Mouse (Mus musculus) liver, postnatal 0 days (tissue): ENCODE results near the gene Tymp. TPM values are rescaled to one million over a fixed set of nuclear protein-coding genes. Genes with fewer than 3 reads are reported as not detected.

ENCODE experiments used
- ATAC-seq: fragments of 200-750 bp; cut with Nextera tagmentation; 2 replicates; pipeline ENCODE4 v1.8.0; 2017; ENCODE audit warnings: mild to moderate bottlenecking, moderate library complexity
- DNase-seq: peaks from one replicate; pipeline ENCODE4 v3.0.0-alpha.2; 2016
- H3K27ac ChIP-seq: fragments of 300-500 bp; sonication (generic); 2 replicates; pipeline ENCODE4 v1.5.1; 2014; ENCODE audit warnings: antibody characterized with exemption, moderate library complexity, mild to moderate bottlenecking, low read depth
- H3K27me3 ChIP-seq: fragments of 300-500 bp; sonication (generic); 2 replicates; pipeline ENCODE4 v1.6.1; 2014; ENCODE audit warnings: low read length, control low read depth, mixed read lengths; ENCODE audit not compliant: insufficient read depth
- H3K36me3 ChIP-seq: fragments of 300-500 bp; sonication (generic); replicated peaks from 2 replicates; pipeline ENCODE4 v1.6.1; 2014; ENCODE audit warnings: mild to moderate bottlenecking, control low read depth, low read length, moderate library complexity, mixed read lengths; ENCODE audit not compliant: insufficient read depth
- H3K4me1 ChIP-seq: fragments of 300-500 bp; sonication (generic); 2 replicates; pipeline ENCODE4 v1.6.1; 2014; ENCODE audit warnings: antibody characterized with exemption, mild to moderate bottlenecking, control low read depth; ENCODE audit not compliant: insufficient read depth
- H3K4me2 ChIP-seq: fragments of 300-500 bp; sonication (generic); 2 replicates; pipeline ENCODE4 v1.6.1; 2014; ENCODE audit warnings: low read depth, mild to moderate bottlenecking, low read length, moderate library complexity, mixed read lengths
- H3K4me3 ChIP-seq: fragments of 300-500 bp; sonication (generic); 2 replicates; pipeline ENCODE4 v1.5.1; 2014; ENCODE audit warnings: low read depth, low read length
- H3K9ac ChIP-seq: fragments of 300-500 bp; sonication (generic); replicated peaks from 2 replicates; pipeline ENCODE4 v1.6.1; 2014; ENCODE audit warnings: mild to moderate bottlenecking, moderate library complexity
- H3K9me3 ChIP-seq: fragments of 300-500 bp; sonication (generic); 2 replicates; pipeline ENCODE4 v1.6.1; 2016; ENCODE audit warnings: mild to moderate bottlenecking, control low read depth, low read length, mixed read lengths
- CTCF ChIP-seq: sonication (generic); IDR thresholded peaks from 2 replicates; pipeline ENCODE4 v1.5.1; 2016; ENCODE audit warnings: antibody characterized with exemption, low read depth
- EP300 ChIP-seq: IDR thresholded peaks from 2 replicates; pipeline ENCODE4 v1.6.1; 2016; ENCODE audit warnings: antibody characterized with exemption, low read depth, mild to moderate bottlenecking
- WGBS: fragments of 180-500 bp; shearing (Covaris S2); extraction: QIAGEN DNeasy Blood & Tissue Kit; methylation state at CpG from one replicate; pipeline ENCODE4 v1.1.7; 2014; ENCODE audit not compliant: insufficient replicate concordance; 5-methylcytosine and 5-hydroxymethylcytosine counted together
- polyA plus RNA-seq: library from polyadenylated mRNA; unstranded; fragments of >200 nt; fragmentation: Nextera tagmentation; extraction: Ambion mirVana; gene quantifications from 2 replicates; pipeline ENCODE4 v1.2.1, GENCODE M21; 2015

The Tymp gene
- polyA plus RNA-seq, 1 experiment from 2014 or later: 7.7 TPM

DNA sequence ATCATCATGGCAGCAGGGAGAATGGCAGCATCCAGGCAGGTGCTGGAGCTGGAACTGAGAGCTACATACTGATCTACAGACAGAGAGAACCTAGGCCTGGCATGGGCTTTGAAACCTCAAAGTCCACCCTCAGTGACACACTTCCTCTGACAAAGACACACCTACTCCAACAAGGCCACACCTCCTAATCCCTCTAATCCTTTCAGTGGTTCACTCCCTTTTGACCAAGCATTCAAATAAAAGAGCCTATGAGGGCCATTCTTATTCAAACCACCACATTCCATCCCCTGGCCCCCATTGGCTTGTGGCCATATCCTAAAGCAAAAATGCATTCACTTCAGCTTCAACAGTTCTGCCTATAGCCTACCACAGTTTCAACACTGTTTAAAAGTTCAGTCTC, 29.9 kb upstream of the Tymp start:
- no peak for TF ChIP-seq CTCF
- TF ChIP-seq EP300: no peak
- Histone ChIP-seq H3K4me2 (no peak overlapping the region), H3K9me3 (peaks cover 5% of the 10 kb centered on the region; the same call in 1 of the 2 replicates), H3K9ac (no peak overlapping the region), H3K4me1 (no peaks in the 10 kb centered on the region), H3K27ac (no peak overlapping the region), H3K27me3 (no peaks in the 10 kb centered on the region), H3K36me3 (no peaks in the 10 kb centered on the region), H3K4me3 (no peak overlapping the region)
- ATAC-seq (no peak), DNase-seq (no peak)

DNA sequence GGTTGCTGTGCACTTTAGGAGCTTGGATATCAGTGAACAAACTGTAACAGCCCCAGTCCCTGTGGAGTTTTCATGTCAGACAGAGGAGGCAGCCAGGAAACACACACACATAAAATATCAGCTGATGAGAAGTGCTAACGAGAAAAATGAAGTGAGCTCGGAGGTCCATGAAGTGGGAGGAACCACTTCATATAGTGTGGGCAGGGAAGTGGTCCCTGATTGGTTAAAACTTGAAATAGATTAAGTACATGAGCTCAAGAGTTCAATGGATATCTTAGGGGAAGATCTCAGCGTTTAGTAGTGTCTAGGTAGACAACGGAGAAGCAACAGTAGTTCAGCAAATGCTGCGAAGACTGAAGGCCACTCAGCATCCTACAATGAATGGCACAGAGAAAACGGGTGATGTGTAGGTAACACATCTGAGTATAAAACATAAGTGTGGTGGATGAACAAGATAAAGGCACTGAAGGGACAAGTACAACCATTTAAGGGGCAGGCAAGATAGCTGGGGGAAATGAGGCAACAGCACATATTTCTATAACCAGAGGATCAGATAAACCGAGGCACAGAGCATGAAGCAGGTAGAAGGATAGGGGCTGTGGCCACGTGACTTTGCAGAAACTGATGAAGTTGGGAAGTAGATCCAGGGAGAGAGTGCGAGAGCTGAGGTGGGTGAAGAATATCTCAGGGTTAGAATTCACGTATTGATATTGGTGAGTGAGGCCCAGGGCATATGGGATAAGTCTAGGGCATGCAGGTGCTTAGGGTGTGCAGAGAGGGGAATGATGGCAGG, 28.2 kb upstream of the Tymp start:
- H3K27ac ChIP-seq: no peak overlapping the region
- H3K4me3 ChIP-seq: no peak overlapping the region
- no peaks in the 10 kb centered on the region for H3K36me3 ChIP-seq
- no peaks in the 10 kb centered on the region for H3K27me3 ChIP-seq
- no peak overlapping the region for H3K9ac ChIP-seq
- DNase-seq (no peak), ATAC-seq (no peak)
- H3K4me2 ChIP-seq: no peak overlapping the region
- 69% methylated on average over 10 of the region's 10 CpGs for WGBS
- no peaks in the 10 kb centered on the region for H3K4me1 ChIP-seq
- TF ChIP-seq CTCF (no peak), EP300 (no peak)
- H3K9me3 ChIP-seq: peaks cover 5% of the 10 kb centered on the region; the same call in 1 of the 2 replicates

DNA sequence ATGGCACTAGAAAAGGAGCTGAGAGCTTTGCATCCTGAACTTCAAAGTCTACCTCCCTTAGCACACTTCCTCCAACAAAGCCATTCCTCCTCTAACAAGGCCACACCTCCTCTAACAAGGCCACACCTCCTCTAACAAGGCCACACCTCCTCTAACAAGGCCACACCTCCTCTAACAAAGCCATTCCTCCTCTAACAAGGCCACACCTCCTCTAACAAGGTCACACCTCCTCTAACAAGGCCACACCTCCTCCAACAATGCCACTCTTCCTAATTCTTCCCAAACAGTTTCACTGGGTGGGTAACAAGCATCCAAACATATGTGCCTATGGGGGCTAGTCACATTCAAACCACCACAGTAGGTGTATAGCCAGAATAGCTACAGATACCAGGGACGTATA, 25.6 kb upstream of the Tymp start:
- no peak for ATAC-seq
- no peaks in the 10 kb centered on the region for H3K36me3 ChIP-seq
- H3K9ac ChIP-seq: no peak overlapping the region
- H3K4me3 ChIP-seq: no peak overlapping the region
- TF ChIP-seq EP300 (no peak), CTCF (no peak)
- no peak overlapping the region for H3K4me2 ChIP-seq
- no peak for DNase-seq
- 78% methylated on average over 1 of the region's 1 CpGs for WGBS
- H3K27ac ChIP-seq: no peak overlapping the region
- H3K4me1 ChIP-seq: no peaks in the 10 kb centered on the region; the same call in 1 of the 2 replicates
- H3K9me3 ChIP-seq: no peaks in the 10 kb centered on the region; the same call in 1 of the 2 replicates
- no peaks in the 10 kb centered on the region for H3K27me3 ChIP-seq

DNA sequence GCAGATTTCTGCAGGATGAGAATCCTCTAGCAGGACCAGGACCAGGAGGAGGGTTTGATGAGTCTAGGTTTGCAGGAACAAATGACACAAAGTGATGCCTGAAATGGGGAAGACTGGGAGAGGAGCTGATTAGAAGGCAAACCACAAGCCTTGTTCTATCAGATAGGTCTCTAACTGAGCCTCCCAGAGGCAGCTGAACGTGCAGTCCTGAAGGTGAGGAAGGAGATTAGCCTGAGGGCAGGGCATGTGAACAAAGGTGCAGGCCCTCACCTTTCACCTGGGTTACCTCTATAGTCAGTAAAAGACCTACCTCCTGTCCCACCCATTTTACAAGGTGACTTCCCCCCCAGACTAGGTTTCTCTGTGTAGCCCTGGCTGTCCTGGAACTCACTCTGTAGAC, 22.9 kb upstream of the Tymp start:
- no peak for DNase-seq
- 50% methylated on average over 1 of the region's 1 CpGs for WGBS
- TF ChIP-seq EP300 (no peak), CTCF (no peak)
- Histone ChIP-seq H3K27me3 (no peaks in the 10 kb centered on the region), H3K9me3 (no peaks in the 10 kb centered on the region), H3K4me2 (no peak overlapping the region), H3K27ac (no peak overlapping the region), H3K9ac (no peak overlapping the region), H3K4me3 (no peak overlapping the region), H3K36me3 (no peaks in the 10 kb centered on the region), H3K4me1 (no peaks in the 10 kb centered on the region; the same call in 1 of the 2 replicates)
- no peak for ATAC-seq

DNA sequence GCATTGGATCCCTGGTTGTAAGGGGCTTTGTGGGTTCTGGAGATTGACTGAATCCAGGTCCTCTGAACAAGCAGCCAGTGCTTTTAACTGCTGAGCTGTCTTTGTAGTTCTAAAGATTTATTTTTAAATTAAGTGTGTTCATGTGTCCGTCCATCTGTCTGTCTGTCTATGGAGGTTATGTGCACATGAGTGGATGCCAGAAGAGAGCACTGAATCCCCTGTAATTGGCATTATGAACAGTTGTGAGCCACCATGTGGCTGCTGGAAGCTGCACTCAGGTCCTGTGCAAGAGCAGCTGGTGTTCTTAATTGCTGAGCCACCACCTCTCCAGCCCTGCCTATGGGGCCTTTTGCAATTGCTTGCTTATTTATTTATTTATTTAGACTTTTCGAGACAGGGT, 21.3 kb upstream of the Tymp start:
- ATAC-seq: no peak
- Histone ChIP-seq H3K9ac (no peak overlapping the region), H3K36me3 (no peaks in the 10 kb centered on the region), H3K9me3 (no peaks in the 10 kb centered on the region), H3K4me1 (no peaks in the 10 kb centered on the region; the same call in 1 of the 2 replicates), H3K4me3 (no peak overlapping the region), H3K27me3 (no peaks in the 10 kb centered on the region), H3K4me2 (no peak overlapping the region), H3K27ac (no peak overlapping the region)
- TF ChIP-seq CTCF (no peak), EP300 (no peak)
- DNase-seq: no peak
- WGBS: 71% methylated on average over 2 of the region's 2 CpGs

DNA sequence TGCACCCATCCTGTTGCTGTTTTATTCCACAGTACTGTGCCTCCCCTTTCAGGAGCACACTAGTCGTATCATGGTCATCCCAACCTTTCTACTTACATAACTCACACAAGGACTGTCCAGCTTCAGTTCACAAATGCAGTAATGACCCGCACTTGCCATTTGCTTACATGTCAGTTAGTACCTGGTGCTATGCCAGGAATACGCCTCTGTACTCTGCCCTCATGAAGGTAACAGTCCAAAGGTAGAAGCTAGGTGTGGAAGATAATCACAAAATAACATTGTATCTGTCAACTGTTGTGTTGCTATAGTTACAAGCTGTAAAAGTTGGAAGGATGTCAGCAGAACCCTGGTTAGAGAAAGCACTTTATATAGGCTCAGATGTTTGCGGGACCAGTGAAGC, 20.0 kb upstream of the Tymp start:
- DNase-seq (peak; percentile 62), ATAC-seq (peak; percentile 98)

More for the DNA sequence above, 20.0 kb upstream of the Tymp start:
- Histone ChIP-seq H3K4me3 (no peak overlapping the region), H3K36me3 (no peaks in the 10 kb centered on the region), H3K9ac (no peak overlapping the region), H3K4me2 (no peak overlapping the region), H3K9me3 (no peaks in the 10 kb centered on the region), H3K4me1 (no peaks in the 10 kb centered on the region; the same call in 1 of the 2 replicates), H3K27ac (peak overlapping the region; percentile 55), H3K27me3 (no peaks in the 10 kb centered on the region)
- WGBS: 60% methylated on average over 4 of the region's 4 CpGs
- TF ChIP-seq CTCF (no peak), EP300 (peak; percentile 70; the same call in 1 of the 2 replicates)
